Mouse (Mus musculus): ENCODE results near the gene Vmn1r151.
"Not testable (repeated sequence)": the region's sequence is repeated elsewhere in the genome, so short reads cannot be mapped to it uniquely, and the experiment has no call there.

The Vmn1r151 gene

GRCm38 (mm10) chr7:22499578-22499977, at the start of gene Vmn1r151:
Vmn1r151 (minus strand) TSS chr7:22499678.
- DNase-seq = not testable (repeated sequence)

GRCm38 (mm10) chr7:22534787-22535186, 35.3 kb upstream of the Vmn1r151 start, which contains the start of gene Gm8677:
Gm8677 (minus strand) TSS chr7:22534887.
- DNase-seq = not testable (repeated sequence)

- DNase-seq = not testable (repeated sequence)
Observed at GRCm38 (mm10) chr7:22522667-22523066, 23.2 kb upstream of the Vmn1r151 start, which contains the start of gene Vmn1r152. Vmn1r152 (plus strand) TSS chr7:22522967.

GRCm38 (mm10) chr7:22463975-22464374, 35.5 kb downstream of the Vmn1r151 start, which contains the start of gene Gm10665:
Gm10665 (minus strand) TSS chr7:22464075.
- DNase-seq = not testable (repeated sequence)

Measured in kidney, adult 11 months (tissue).